Mouse (Mus musculus) megakaryocyte-erythroid progenitor cell, adult 5-6 weeks (primary cell): ENCODE results near the gene Fitm1. TPM values are rescaled to one million over a fixed set of nuclear protein-coding genes. Genes with fewer than 3 reads are reported as not detected.

Source experiments
- ATAC-seq: replicated peaks from 2 replicates; pipeline ENCODE4 v1.8.0; 2016; ENCODE audit warnings: mild to moderate bottlenecking, inconsistent platforms; ENCODE audit not compliant: severe bottlenecking, poor library complexity, low FRiP score, low TSS enrichment
- total RNA-seq, 2 experiments: library from RNA; stranded (forward) in 1 of 2; stranded (reverse) in 1 of 2; fragments of 200-1000, 215-1000 nt in 1 of 2; fragments of >200 nt in 1 of 2; fragmentation: Nextera tagmentation in 1 of 2; gene quantifications; 2 replicates each; pipeline ENCODE4 v1.2.3; 2014 to 2017

Gene Fitm1
- total RNA-seq, 2 experiments from 2014 or later = not detected

GRCm38 (mm10) chr14:55563249-55563648, 12.2 kb upstream of the Fitm1 start:
- ATAC-seq = no peak

GRCm38 (mm10) chr14:55565748-55566147, 9.7 kb upstream of the Fitm1 start:
- no peak for ATAC-seq

GRCm38 (mm10) chr14:55567496-55567895, 7.9 kb upstream of the Fitm1 start:
- no peak for ATAC-seq

GRCm38 (mm10) chr14:55570588-55570987, 4.8 kb upstream of the Fitm1 start:
- peak; percentile 57 for ATAC-seq

- no peak for ATAC-seq
Measured at GRCm38 (mm10) chr14:55571760-55572159, 3.7 kb upstream of the Fitm1 start.

- ATAC-seq = no peak
Measured at GRCm38 (mm10) chr14:55575711-55576110, 294 bp downstream of the Fitm1 start.

GRCm38 (mm10) chr14:55576376-55576775, 959 bp downstream of the Fitm1 start:
- ATAC-seq = no peak

GRCm38 (mm10) chr14:55577871-55578667, 2.7 kb downstream of the Fitm1 start, which contains the start of gene Psme1:
Gene Psme1 (plus strand): TSS chr14:55578123.
- ATAC-seq = peak; percentile 78

GRCm38 (mm10) chr14:55578668-55579269, 3.4 kb downstream of the Fitm1 start:
- ATAC-seq = peak; percentile 69

- no peak for ATAC-seq
Measured at GRCm38 (mm10) chr14:55579511-55580496, 4.4 kb downstream of the Fitm1 start.

GRCm38 (mm10) chr14:55580731-55581130, 5.3 kb downstream of the Fitm1 start:
- ATAC-seq = no peak

GRCm38 (mm10) chr14:55581981-55582681, 6.7 kb downstream of the Fitm1 start:
- ATAC-seq = no peak

GRCm38 (mm10) chr14:55584303-55584701, 8.9 kb downstream of the Fitm1 start:
- no peak for ATAC-seq

- peak; percentile 85 for ATAC-seq
Measured at GRCm38 (mm10) chr14:55584702-55585565, 9.5 kb downstream of the Fitm1 start, which contains the start of gene Emc9. Gene Emc9 (minus strand): TSS chr14:55585302.

- peak; percentile 12 for ATAC-seq
Measured at GRCm38 (mm10) chr14:55585566-55585960, 10.1 kb downstream of the Fitm1 start.

- peak; percentile 50 for ATAC-seq
Measured at GRCm38 (mm10) chr14:55586149-55586548, 10.7 kb downstream of the Fitm1 start.

- no peak for ATAC-seq
Measured at GRCm38 (mm10) chr14:55589271-55589670, 13.9 kb downstream of the Fitm1 start.

- no peak for ATAC-seq
Measured at GRCm38 (mm10) chr14:55589771-55590448, 14.5 kb downstream of the Fitm1 start.
